Mouse (Mus musculus): ENCODE data around the gene Spag16.

DNA sequence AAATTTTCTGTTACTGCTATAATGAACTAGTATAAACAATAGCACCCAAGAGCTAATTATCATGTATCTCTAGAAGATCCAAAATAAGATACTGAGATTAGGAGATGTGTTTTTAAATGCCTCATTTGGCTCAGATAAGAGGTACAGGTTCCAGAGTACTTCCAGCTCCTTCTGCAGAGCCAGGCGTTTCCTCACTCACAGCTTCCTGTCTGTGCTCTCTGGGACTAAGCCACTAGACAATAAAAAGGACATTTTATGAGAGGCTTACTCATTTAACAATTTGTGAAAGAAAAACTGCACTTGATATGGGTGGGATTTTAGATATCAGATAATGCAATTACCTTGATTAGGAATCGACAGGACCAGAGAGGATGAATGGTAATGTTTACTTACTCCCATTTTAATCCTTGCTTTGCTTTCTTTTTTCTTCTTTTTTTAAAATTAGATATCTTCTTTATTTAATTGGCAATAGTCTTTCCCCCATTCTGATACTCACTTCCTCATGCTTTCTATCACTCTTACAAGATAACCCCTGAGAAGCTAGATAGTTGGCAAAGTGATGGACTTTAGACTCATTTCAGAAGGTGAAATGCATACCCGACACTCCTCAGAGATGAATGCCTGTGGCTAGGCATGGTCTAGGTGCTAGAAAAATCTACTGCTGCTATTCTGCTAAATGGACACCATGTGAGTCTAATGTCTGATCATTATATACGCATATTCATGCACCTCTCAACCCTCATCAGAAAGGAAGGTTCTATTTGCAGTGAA lies 289.6 kb downstream of the Spag16 start:
- TF ChIP-seq POLR2A (IDR thresholded peaks at IDR 0.05; ENCODE audit: borderline replicate concordance, control insufficient read depth, low read depth, low read length) (no peak), CTCF (IDR thresholded peaks at IDR 0.05; ENCODE audit: control insufficient read depth, insufficient read depth, low read length) (no peak)
